Mouse (Mus musculus) heart, postnatal 0 days (tissue): ENCODE measurements around the gene Olfr1555-ps1. TPM values are rescaled to one million over a fixed set of nuclear protein-coding genes. Genes with fewer than 3 reads are reported as not detected.
"Not testable (repeated sequence)": the region's sequence is repeated elsewhere in the genome, so short reads cannot be mapped to it uniquely, and the experiment has no call there.

ENCODE experiments used
- ATAC-seq: fragments of 200-750 bp; cut with Nextera tagmentation; 2 replicates; pipeline ENCODE4 v1.8.0; 2017; ENCODE audit warnings: low read depth, moderate number of reproducible peaks, moderate library complexity; ENCODE audit not compliant: insufficient read depth
- DNase-seq: peaks from one replicate; pipeline ENCODE4 v3.0.0-alpha.2; 2016; ENCODE audit warnings: low spot score
- H3K27ac ChIP-seq: fragments of 300-500 bp; sonication (generic); 2 replicates; pipeline ENCODE4 v1.5.1; 2014; ENCODE audit warnings: low read depth, mild to moderate bottlenecking
- H3K27me3 ChIP-seq: fragments of 300-500 bp; sonication (generic); 2 replicates; pipeline ENCODE4 v1.6.1; 2014; ENCODE audit warnings: low read length, mixed read lengths; ENCODE audit not compliant: control insufficient read depth, insufficient read depth
- H3K36me3 ChIP-seq: fragments of 300-500 bp; sonication (generic); replicated peaks from 2 replicates; pipeline ENCODE4 v1.6.1; 2014; ENCODE audit warnings: low read length, mixed read lengths; ENCODE audit not compliant: control insufficient read depth, insufficient read depth
- H3K4me1 ChIP-seq: fragments of 300-500 bp; sonication (generic); 2 replicates; pipeline ENCODE4 v1.6.1; 2014; ENCODE audit warnings: antibody characterized with exemption; ENCODE audit not compliant: control insufficient read depth, insufficient read depth
- H3K4me2 ChIP-seq: fragments of 300-500 bp; sonication (generic); 2 replicates; pipeline ENCODE4 v1.6.1; 2014; ENCODE audit warnings: low read depth, mild to moderate bottlenecking, low read length, moderate library complexity
- H3K4me3 ChIP-seq: fragments of 300-500 bp; sonication (generic); 2 replicates; pipeline ENCODE4 v1.5.1; 2014; ENCODE audit warnings: low read depth, low read length
- H3K9ac ChIP-seq: fragments of 300-500 bp; sonication (generic); replicated peaks from 2 replicates; pipeline ENCODE4 v1.6.1; 2014; ENCODE audit warnings: low read depth, low read length, mixed read lengths
- H3K9me3 ChIP-seq: fragments of 300-500 bp; sonication (generic); replicated peaks from 2 replicates; pipeline ENCODE4 v1.6.1; 2016; ENCODE audit warnings: low read length; ENCODE audit not compliant: control insufficient read depth
- CTCF ChIP-seq: IDR thresholded peaks from 2 replicates; pipeline ENCODE4 v1.5.1; 2016; ENCODE audit warnings: antibody characterized with exemption, control low read depth, low read depth
- EP300 ChIP-seq: IDR thresholded peaks from 2 replicates; pipeline ENCODE4 v1.6.1; 2016; ENCODE audit warnings: antibody characterized with exemption, low read depth
- WGBS: fragments of 180-500 bp; shearing (Covaris S2); extraction: QIAGEN DNeasy Blood & Tissue Kit; methylation state at CpG from one replicate; pipeline ENCODE4 v1.1.7; 2014; 5-methylcytosine and 5-hydroxymethylcytosine counted together
- polyA plus RNA-seq: library from polyadenylated mRNA; unstranded; fragments of >200 nt; fragmentation: Nextera tagmentation; extraction: Ambion mirVana; gene quantifications from 2 replicates; pipeline ENCODE4 v1.2.1, GENCODE M21; 2015
- total RNA-seq: library from RNA; depleted of rRNA; stranded (reverse); fragments of >200 nt; gene quantifications from 2 replicates; pipeline ENCODE4 v1.2.3, GENCODE M21; 2014; ENCODE audit warnings: low replicate concordance; rRNA removed

Olfr1555-ps1 gene
- not detected in 2 replicates for total RNA-seq
- polyA plus RNA-seq = not detected in 2 replicates

- H3K4me2 ChIP-seq, H3K36me3 ChIP-seq, H3K4me1 ChIP-seq, ATAC-seq, H3K27me3 ChIP-seq, DNase-seq, H3K4me3 ChIP-seq, H3K9me3 ChIP-seq, H3K9ac ChIP-seq, H3K27ac ChIP-seq: not testable (repeated sequence)
- 24% methylated on average over 1 of the region's 1 CpGs for WGBS
Measured at GRCm38 (mm10) chr19:12170062-12170599, at the start of gene Olfr1555-ps1. Gene Olfr1555-ps1 (minus strand): TSS chr19:12170112.

- no peak within 1 kb of the TSS for H3K9ac ChIP-seq
- ATAC-seq (no peak), DNase-seq (no peak)
- TF ChIP-seq CTCF = no peak
- no peak for TF ChIP-seq EP300
- no peak within 1 kb of the TSS for H3K4me2 ChIP-seq
- H3K9me3 ChIP-seq = no peaks in the 10 kb centered on the region
- H3K4me1 ChIP-seq = no peaks in the 10 kb centered on the region
- WGBS = 51% methylated on average over 1 of the region's 1 CpGs
- no peaks in the 10 kb centered on the region for H3K36me3 ChIP-seq
- H3K27ac ChIP-seq = no peak within 1 kb of the TSS
- no peak within 1 kb of the TSS for H3K4me3 ChIP-seq
- no peaks in the 10 kb centered on the region for H3K27me3 ChIP-seq
Measured at GRCm38 (mm10) chr19:12200334-12200733, 30.4 kb upstream of the Olfr1555-ps1 start, which contains the start of gene Olfr1431. Gene Olfr1431 (plus strand): TSS chr19:12200634.

GRCm38 (mm10) chr19:12199076-12199475, 29.2 kb upstream of the Olfr1555-ps1 start:
- not testable (repeated sequence) for H3K36me3 ChIP-seq, ATAC-seq, H3K27me3 ChIP-seq, H3K9ac ChIP-seq, H3K27ac ChIP-seq, H3K4me3 ChIP-seq, H3K4me2 ChIP-seq, H3K4me1 ChIP-seq, DNase-seq, H3K9me3 ChIP-seq
- 76% methylated on average over 4 of the region's 4 CpGs for WGBS

DNA sequence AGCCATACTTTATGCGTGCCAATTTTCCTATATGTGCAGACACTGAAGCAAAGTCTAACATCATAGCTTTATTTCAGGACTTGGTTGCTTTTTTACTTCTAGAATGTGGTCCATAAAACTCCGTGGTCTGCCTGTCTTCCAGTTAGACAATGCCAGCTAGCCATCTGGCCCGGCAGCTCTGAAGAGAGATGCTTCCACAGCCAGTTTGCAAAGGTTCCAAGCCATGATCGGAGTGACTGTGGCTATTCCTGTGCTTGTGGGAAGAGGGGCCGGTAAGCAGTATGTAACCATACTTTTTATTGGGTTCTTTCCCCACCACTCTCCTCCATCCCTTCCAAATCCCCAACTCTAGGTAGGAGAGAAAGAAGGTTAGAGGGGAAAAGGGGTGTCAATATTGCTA, 5.5 kb upstream of the Olfr1555-ps1 start:
- WGBS = 66% methylated on average over 5 of the region's 5 CpGs
- ATAC-seq, DNase-seq, H3K4me2 ChIP-seq, H3K36me3 ChIP-seq, H3K4me1 ChIP-seq, H3K4me3 ChIP-seq, H3K9me3 ChIP-seq, H3K9ac ChIP-seq, H3K27ac ChIP-seq, H3K27me3 ChIP-seq: not testable (repeated sequence)

- WGBS = 74% methylated on average over 3 of the region's 3 CpGs
- H3K27me3 ChIP-seq = no peaks in the 10 kb centered on the region
- DNase-seq = no peak
Measured at GRCm38 (mm10) chr19:12145452-12145851, 24.5 kb downstream of the Olfr1555-ps1 start.

GRCm38 (mm10) chr19:12143356-12143755, 26.6 kb downstream of the Olfr1555-ps1 start:
- 85% methylated on average over 1 of the region's 1 CpGs for WGBS

More at GRCm38 (mm10) chr19:12145452-12145851, 24.5 kb downstream of the Olfr1555-ps1 start:
- H3K4me3 ChIP-seq = no peak overlapping the region
- no peak for ATAC-seq
- no peak overlapping the region for H3K4me2 ChIP-seq
- no peak overlapping the region for H3K9ac ChIP-seq
- H3K9me3 ChIP-seq = peaks cover 5% of the 10 kb centered on the region; the same call in 1 of the 2 replicates
- H3K36me3 ChIP-seq = no peaks in the 10 kb centered on the region
- TF ChIP-seq CTCF (no peak), EP300 (no peak)
- no peaks in the 10 kb centered on the region for H3K4me1 ChIP-seq
- no peak overlapping the region for H3K27ac ChIP-seq

More at GRCm38 (mm10) chr19:12143356-12143755, 26.6 kb downstream of the Olfr1555-ps1 start:
- no peaks in the 10 kb centered on the region for H3K27me3 ChIP-seq
- H3K27ac ChIP-seq = no peak overlapping the region
- peaks cover 5% of the 10 kb centered on the region; the same call in 1 of the 2 replicates for H3K9me3 ChIP-seq
- DNase-seq (no peak), ATAC-seq (no peak)
- no peak overlapping the region for H3K9ac ChIP-seq
- H3K4me1 ChIP-seq = no peaks in the 10 kb centered on the region
- TF ChIP-seq CTCF (no peak), EP300 (no peak)
- H3K4me2 ChIP-seq = no peak overlapping the region
- no peaks in the 10 kb centered on the region for H3K36me3 ChIP-seq
- no peak overlapping the region for H3K4me3 ChIP-seq
